Mouse (Mus musculus) G1E-ER4 (cell line): ENCODE measurements around the gene Dhodh. TPM values are rescaled to one million over a fixed set of nuclear protein-coding genes. Genes with fewer than 3 reads are reported as not detected.
A peak's percentile ranks its signal among the peaks of the same experiment; 100 is the strongest.

Experiments used
- GATA1 ChIP-seq: IDR thresholded peaks from one replicate; pipeline ENCODE4 v1.8.0; 2012; ENCODE audit warnings: low read length, inconsistent platforms
- polyA plus RNA-seq: library from polyadenylated mRNA; stranded (reverse); fragments of >175 nt; gene quantifications from 2 replicates; pipeline ENCODE4 v1.2.3, GENCODE M21; 2012

Gene Dhodh
- 88.2 and 118 TPM in 2 replicates for polyA plus RNA-seq

DNA sequence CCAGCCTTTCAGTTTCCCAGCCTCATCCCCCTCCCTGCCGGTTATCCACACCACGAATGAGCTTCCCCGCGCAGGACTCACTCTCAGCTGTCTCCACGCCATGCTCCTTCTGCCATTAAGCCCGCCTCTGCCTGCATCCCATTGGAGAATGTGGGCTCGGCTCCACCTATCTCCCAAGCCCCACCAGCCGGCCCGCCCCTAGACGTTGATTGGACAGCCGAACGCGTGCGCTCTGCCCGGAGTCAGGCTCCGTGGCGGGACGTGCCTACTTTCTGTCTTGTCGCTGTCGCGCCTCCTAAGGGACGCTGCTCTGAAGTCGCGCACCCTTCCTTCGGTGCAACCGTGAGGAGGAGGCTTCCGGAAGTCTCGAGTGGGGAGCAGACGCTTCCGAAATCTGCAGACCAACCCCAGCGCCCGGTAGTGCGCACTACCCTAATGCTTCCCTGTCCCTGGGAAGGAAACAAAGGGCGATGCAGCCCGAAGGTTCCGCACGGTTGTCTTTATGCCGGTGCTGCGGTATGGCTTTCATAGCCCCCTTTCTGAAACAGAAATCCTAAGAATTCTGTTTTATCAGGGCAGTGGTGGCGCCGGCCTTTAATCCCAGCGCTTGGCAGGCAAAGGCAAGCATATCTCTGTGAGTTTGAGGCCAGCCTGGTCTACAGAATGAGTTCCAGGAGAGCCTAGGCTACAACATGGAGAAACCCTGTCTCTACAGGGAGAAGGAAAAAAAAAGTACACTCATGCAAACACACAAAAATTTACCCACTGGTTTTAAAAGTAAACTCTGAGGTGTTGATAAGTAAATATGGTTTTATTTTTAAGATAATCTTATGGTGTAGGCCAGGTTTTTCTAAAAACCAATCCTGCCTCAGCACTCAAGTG, at the start of gene Dhodh:
Dhodh (minus strand) TSS at position 403 of the 882 bp plus-strand sequence.
- TF ChIP-seq GATA1, result no peak

DNA sequence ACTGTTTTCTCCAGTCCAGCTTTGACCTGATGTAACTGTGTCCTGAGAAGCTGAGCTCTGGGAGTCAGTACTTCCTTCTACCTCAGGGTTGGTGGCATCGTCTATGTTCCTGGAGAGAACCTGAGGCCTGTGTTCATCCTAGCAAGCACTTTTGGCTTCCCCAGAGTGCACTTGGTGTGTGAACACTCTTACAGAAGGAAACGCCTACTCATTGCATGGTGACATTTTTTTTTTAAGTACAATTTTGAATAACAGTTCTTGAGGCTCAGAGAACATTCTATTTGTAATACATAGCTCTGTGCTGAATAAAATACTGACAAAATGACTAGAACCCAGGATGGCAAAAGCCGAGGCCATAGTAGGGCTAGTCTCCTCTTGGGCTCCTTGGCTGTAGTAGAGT, 48.4 kb upstream of the Dhodh start:
- TF ChIP-seq GATA1, result no peak

DNA sequence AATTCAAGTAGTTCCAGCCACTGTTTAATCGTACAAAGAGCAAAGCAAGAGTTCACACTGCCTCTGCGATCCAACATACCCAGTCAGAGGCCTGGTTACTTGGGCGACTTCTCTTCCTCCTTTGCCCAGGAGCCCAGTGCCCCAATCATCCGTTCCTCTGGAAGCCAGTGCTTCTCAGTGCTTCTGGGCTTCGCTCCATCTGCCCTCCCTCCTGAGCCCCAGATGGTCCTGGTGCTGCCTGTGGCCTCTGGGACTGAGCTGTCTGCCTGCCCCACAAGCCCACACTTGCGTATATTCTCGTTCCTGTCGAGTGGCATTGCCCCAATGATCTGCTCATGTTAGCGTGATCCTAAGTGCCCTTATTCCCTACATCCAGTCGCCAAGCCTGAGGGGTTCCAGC, 42.3 kb upstream of the Dhodh start:
- no peak for TF ChIP-seq GATA1

DNA sequence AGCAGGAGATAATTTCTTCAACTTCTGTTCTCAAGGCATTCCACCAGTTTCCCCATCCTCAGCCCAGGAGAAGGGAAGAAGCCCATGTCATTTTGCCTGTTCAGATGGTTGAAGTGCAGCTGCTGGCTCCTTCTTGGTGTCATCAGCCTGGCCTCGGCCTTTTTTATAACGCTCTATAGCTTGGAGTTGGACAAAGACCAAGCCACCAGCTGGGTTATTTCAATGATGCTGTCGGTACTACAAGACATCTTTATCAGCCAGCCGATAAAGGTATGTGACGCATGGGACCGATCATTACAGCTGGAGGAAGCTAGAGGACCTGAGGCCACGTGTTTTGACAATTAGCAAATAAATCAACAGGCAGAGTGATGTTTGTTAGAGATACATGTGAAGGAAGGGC, 40.0 kb upstream of the Dhodh start:
- TF ChIP-seq GATA1, result no peak

DNA sequence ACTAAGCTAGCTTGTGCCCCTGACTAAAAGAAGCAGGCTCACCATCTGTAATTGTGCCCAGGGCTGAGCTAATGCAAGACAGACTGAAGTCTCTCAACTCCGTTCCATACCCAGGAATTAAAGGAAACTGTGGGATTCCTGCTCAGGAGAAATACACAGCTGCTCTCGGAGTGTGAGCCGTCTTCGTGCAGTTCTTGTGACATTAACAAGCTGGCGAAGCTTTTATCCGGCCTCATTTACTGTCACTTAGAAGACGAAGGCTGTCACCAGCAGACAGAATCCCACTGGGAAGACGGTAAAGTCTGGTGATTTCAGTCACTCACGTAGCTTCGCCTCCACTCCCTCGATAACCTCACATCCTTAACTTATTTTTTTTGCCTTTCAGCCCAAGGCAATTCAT, 38.9 kb upstream of the Dhodh start:
- no peak for TF ChIP-seq GATA1

DNA sequence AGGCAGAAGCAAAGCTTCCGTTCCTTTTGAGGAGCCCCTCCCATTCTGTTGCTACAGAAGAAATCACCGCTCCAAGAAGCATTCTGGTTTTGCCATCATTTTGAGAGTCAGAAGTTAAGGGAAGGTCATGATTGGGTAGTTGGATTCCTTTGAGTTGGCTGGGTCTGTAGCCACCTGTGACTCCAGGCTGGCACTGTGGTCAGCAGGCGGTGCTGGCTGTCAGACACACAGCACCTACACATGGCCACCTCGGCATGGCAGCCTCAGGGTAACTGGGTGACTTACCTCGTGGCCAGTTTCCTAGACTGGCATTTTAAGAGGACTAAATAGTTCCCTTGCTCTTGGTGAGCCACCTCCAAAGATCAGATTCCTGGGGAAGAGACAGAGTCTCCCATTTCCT, 32.8 kb upstream of the Dhodh start:
- TF ChIP-seq GATA1, result no peak

DNA sequence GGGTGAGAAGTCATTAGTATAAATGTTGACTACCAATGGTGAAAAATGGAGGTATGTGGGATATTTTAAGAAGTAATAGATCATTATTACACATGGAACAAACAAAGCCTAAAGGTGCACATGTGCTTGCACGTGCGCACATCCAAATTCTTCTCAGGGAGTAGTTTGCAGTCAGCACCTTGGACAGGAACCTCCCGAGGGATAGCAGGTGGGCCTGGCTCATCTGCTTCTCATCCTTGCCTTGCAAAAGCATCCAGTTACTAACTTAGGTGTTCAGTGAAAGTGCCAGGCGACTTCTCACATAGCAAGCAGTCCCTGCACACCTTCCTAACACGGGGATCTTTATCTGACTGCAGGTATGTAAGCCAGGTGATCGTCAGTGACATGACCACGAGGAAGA, 31.9 kb upstream of the Dhodh start:
- no peak for TF ChIP-seq GATA1

DNA sequence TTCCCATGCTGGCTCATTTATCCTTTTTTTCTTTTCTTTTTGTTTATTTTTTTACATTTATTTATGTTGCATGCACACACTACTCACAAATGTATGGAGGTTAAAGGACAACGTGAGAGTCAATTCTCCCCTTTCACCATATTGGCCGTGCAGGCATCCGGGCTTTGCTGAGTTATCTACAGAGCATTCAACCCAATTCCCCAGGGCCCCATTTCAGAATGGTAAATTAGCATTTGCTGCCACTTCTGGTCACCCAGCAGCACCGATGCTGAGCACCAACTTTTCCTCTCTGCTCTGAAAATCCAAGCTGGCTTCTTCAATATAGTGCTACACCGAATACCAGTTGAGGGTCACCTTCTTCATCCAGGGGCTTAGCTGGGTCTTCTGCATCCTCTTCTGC, 30.4 kb upstream of the Dhodh start:
- no peak for TF ChIP-seq GATA1

DNA sequence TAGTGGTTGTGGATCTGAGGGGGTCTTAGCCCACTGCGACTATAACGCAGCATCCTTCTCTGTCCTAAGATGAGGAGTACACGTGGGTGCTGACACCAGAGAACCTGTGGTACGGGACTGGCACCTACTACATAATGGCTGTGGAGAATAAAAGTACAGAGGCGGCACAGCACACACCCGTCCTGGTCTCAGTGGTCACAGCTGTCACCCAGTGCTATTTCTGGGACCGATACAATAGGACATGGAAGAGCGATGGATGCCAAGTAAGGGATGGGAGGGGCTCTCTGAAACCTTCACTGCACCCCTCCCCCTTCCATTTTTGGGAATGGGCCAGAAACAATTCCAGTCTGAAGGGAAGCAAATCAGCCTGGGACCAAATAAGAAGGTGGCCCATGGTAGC, 26.7 kb upstream of the Dhodh start:
- TF ChIP-seq GATA1, result no peak

DNA sequence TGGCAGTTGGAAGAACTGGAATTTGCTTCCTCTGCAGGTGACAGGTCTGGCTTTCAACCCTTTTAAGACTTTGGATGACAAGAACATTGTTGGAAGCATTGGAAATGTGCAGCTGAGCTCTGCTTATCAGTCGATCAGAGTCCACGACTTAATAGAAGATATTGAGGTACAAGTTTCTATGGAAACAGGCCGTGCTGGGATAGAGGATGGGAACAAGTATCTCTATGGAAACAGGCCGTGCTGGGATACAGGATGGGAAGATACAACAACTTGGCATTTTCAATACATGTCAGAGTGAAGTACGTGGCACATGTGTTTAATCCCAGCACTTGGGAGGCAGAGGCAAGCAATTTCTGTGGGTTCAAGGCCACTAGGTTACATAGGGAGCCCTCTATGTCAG, 24.0 kb upstream of the Dhodh start:
- no peak for TF ChIP-seq GATA1

DNA sequence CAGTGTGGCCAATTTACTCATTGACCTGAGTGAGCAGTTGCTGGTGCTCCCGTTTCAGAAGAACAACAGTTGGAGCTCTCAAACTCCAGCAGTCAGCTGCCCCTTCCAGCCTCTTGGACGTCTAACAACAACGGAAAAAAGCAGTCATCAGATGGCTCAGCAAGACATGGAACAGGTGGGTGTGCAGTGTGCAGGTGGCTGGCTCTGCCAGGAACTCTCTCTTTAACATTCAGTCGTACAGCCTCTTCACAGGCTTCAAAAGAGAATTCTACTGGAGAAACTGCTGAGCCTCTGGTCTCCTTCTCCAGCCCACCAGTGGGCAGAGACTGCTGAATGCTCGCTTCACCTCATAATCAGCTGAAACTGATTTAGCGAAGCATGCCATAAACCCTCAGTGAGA, 20.2 kb upstream of the Dhodh start:
- no peak for TF ChIP-seq GATA1

DNA sequence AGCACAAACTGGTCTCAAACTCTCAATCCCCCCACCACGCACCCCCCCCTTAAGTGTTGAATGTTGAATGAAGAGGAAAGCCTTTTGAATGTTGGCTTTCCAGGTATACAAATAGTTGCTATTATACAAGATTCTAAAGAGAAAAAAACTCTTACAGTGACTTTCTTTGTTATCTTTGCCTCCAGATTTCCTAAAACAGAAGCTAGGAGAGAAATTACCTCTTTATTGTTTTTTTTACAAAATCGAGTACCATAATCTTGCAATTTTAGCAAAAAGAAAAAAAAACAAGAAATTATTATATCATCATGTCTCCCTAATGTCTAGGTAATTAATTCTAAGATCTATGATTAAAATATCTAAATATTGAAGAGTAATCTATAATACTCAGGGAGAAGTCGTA, 7.1 kb upstream of the Dhodh start:
- no peak for TF ChIP-seq GATA1

DNA sequence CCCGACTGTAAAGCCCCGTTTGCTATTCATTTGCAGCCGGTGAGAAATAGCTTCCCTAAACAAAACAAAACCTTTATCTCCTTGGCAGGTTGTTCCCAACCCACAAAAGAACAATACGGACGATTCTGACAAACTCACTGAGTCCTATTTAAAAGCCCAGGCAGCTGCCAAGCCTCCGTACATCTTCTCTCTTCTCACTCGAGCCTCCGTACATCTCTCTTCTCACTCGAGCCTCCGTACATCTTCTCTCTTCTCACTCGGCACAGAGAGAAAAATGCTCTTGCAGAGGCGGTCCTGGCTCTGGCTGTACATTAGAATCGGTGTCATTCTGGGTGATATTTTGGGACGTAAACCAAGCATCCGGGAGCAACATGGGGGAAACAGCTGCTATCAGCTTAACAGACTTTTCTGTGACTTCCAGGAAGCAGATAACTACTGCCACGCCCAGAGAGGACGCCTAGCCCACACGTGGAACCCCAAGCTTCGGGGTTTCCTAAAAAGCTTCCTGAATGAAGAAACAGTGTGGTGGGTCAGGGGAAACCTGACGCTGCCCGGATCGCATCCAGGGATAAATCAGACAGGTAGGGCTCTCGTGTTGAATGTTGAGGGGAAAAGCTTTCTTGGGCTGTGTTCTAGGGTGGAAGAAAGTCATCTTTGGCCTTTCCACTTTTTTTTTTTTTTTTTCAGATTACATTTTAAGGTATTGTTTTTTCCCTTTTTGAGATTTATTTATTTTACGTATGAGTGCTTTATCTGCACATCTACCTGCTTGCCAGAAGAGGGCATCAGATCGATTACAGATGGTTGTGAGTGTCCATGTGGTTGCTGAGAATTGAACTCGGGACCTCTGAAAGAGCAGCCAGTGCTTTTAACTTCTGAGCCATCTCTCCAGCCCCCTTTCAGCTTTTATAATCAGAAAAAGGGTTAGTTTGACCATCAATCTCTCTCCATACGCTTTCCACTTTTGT, 6.1 kb upstream of the Dhodh start, which contains the start of gene Pkd1l3:
Pkd1l3 (plus strand) TSS at position 275 of the 968 bp plus-strand sequence.
- peak; percentile 45 for TF ChIP-seq GATA1

DNA sequence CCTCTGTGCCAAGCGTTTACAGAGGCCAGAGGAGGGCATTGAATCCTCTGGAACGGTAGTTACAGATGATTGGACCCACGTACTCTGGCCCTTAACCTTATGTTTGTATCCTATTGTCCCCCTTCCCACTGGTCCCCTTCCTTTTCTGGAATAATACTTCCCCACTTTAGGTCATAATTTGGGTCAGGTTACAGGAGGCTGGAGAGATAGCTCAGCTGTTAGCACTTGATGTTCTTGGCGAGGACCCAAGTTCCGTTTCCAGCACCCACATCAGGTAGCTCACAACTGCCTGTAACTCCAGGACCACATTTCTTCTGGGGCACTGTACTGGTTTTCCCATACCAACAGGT, 655 bp upstream of the Dhodh start:
- TF ChIP-seq GATA1, result no peak

DNA sequence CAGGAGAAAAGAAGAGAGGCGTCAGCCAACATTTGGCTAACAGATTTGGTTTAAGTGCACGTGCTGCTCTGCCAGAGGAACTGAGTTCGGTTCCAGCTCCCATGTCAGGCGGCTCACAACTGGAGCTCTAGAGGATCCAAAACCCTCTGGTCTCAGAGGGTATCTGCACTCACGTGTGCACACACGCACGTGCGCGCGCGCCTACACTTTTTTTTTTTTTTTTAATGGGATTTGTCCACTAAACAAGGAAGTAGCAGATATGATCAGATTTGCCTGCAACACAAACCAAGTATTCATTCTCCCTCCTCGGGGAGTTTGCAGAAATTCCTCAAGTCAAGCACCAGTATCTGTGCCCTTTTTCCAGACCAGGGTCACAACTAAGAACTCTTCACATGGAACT, 823 bp downstream of the Dhodh start:
- no peak for TF ChIP-seq GATA1

DNA sequence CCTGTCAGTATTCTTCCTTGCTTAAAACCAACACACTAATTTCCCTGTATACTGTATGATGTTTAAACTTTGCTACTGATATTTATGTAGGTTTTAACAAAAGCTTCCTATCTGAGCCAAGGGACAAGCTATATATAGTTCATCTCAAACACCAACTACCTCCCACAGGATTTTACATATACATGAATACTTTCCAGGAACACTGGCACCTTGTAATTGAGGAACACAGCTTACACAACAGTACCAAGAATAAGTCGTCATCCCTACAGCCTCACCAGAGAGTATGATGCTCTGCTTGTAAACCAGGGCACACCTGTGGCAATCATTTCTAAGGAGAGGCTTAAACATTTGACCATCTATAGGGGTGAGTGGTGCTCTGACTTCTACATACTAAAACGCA, 1.7 kb downstream of the Dhodh start:
- no peak for TF ChIP-seq GATA1
